Mouse (Mus musculus): Measurements from ENCODE around the gene Speg. TPM values are rescaled to one million over a fixed set of nuclear protein-coding genes. Genes with fewer than 3 reads are reported as not detected.

The Speg gene
- polyA plus RNA-seq, 1 experiment, result 21.2 TPM

- Histone ChIP-seq H3K4me1 (ENCODE audit: control insufficient read depth, insufficient read depth, insufficient read length) (peaks cover 14% of the 10 kb centered on the region), H3K27ac (ENCODE audit: insufficient read depth, low read length) (no peak overlapping the region), H3K27me3 (ENCODE audit: control insufficient read depth, insufficient read depth, low read length) (peaks cover 33% of the 10 kb centered on the region), H3K36me3 (ENCODE audit: control insufficient read depth, insufficient read depth, low read length) (no peaks in the 10 kb centered on the region), H3K4me3 (ENCODE audit: extremely low read depth, insufficient read depth, insufficient read length) (no peak overlapping the region)
- TF ChIP-seq CTCF (IDR thresholded peaks at IDR 0.05; ENCODE audit: extremely low read depth, insufficient read depth, insufficient read length, insufficient replicate concordance), result no peak
- TF ChIP-seq POLR2A (IDR thresholded peaks at IDR 0.05; ENCODE audit: low read depth, low read length), result no peak
- WGBS, result 9% methylated on average over 8 of the region's 8 CpGs
- DNase-seq (ENCODE audit: low read depth in 1 of 2, low spot score in 2 of 2), result no peak
These were observed 74.5 kb downstream of the Speg start for GRCm38 (mm10) chr1:75449377-75450135.

- peaks cover 14% of the 10 kb centered on the region for H3K4me1 ChIP-seq (ENCODE audit: control insufficient read depth, insufficient read depth, insufficient read length)
- H3K27ac ChIP-seq (ENCODE audit: insufficient read depth, low read length), result no peak within 1 kb of the TSS
- no peaks in the 10 kb centered on the region for H3K36me3 ChIP-seq (ENCODE audit: control insufficient read depth, insufficient read depth, low read length)
- TF ChIP-seq CTCF (IDR thresholded peaks at IDR 0.05; ENCODE audit: extremely low read depth, insufficient read depth, insufficient read length, insufficient replicate concordance) (no peak), POLR2A (IDR thresholded peaks at IDR 0.05; ENCODE audit: low read depth, low read length) (no peak)
- H3K4me3 ChIP-seq (ENCODE audit: extremely low read depth, insufficient read depth, insufficient read length), result no peak within 1 kb of the TSS
- WGBS, result 4% methylated on average over 35 of the region's 35 CpGs
- DNase-seq (ENCODE audit: low read depth in 1 of 2, low spot score in 2 of 2), result no peak
- peaks cover 33% of the 10 kb centered on the region for H3K27me3 ChIP-seq (ENCODE audit: control insufficient read depth, insufficient read depth, low read length)
These were observed 75.4 kb downstream of the Speg start, which contains the start of gene Asic4 for GRCm38 (mm10) chr1:75450314-75451005. TSS of gene Asic4 (plus strand) at chr1:75450436.

- 70% methylated on average over 5 of the region's 5 CpGs for WGBS
- Histone ChIP-seq H3K27me3 (ENCODE audit: control insufficient read depth, insufficient read depth, low read length) (peaks cover 31% of the 10 kb centered on the region), H3K4me1 (ENCODE audit: control insufficient read depth, insufficient read depth, insufficient read length) (peaks cover 12% of the 10 kb centered on the region)
These were observed 76.8 kb downstream of the Speg start for GRCm38 (mm10) chr1:75451900-75452299.

GRCm38 (mm10) chr1:75455433-75455832, 80.3 kb downstream of the Speg start:
- no peak for DNase-seq (ENCODE audit: low read depth in 1 of 2, low spot score in 2 of 2)
- no peak for TF ChIP-seq CTCF (IDR thresholded peaks at IDR 0.05; ENCODE audit: extremely low read depth, insufficient read depth, insufficient read length, insufficient replicate concordance)
- TF ChIP-seq POLR2A (IDR thresholded peaks at IDR 0.05; ENCODE audit: low read depth, low read length), result no peak
- WGBS, result 73% methylated on average over 3 of the region's 3 CpGs
- H3K4me1 ChIP-seq (ENCODE audit: control insufficient read depth, insufficient read depth, insufficient read length), result peaks cover 6% of the 10 kb centered on the region; the same call in 1 of the 2 replicates
- H3K27me3 ChIP-seq (ENCODE audit: control insufficient read depth, insufficient read depth, low read length), result peaks cover 26% of the 10 kb centered on the region
- H3K36me3 ChIP-seq (ENCODE audit: control insufficient read depth, insufficient read depth, low read length), result no peaks in the 10 kb centered on the region
- H3K4me3 ChIP-seq (ENCODE audit: extremely low read depth, insufficient read depth, insufficient read length), result no peak overlapping the region
- H3K27ac ChIP-seq (ENCODE audit: insufficient read depth, low read length), result no peak overlapping the region

More at GRCm38 (mm10) chr1:75451900-75452299, 76.8 kb downstream of the Speg start:
- no peak for TF ChIP-seq POLR2A (IDR thresholded peaks at IDR 0.05; ENCODE audit: low read depth, low read length)
- no peak for TF ChIP-seq CTCF (IDR thresholded peaks at IDR 0.05; ENCODE audit: extremely low read depth, insufficient read depth, insufficient read length, insufficient replicate concordance)
- DNase-seq (ENCODE audit: low read depth in 1 of 2, low spot score in 2 of 2), result no peak
- no peaks in the 10 kb centered on the region for H3K36me3 ChIP-seq (ENCODE audit: control insufficient read depth, insufficient read depth, low read length)
- no peak overlapping the region for H3K4me3 ChIP-seq (ENCODE audit: extremely low read depth, insufficient read depth, insufficient read length)
- H3K27ac ChIP-seq (ENCODE audit: insufficient read depth, low read length), result no peak overlapping the region

- H3K27me3 ChIP-seq (ENCODE audit: control insufficient read depth, insufficient read depth, low read length), result peaks cover 23% of the 10 kb centered on the region
- WGBS, result 40% methylated on average over 5 of the region's 5 CpGs
- no peak overlapping the region for H3K27ac ChIP-seq (ENCODE audit: insufficient read depth, low read length)
- TF ChIP-seq CTCF (IDR thresholded peaks at IDR 0.05; ENCODE audit: extremely low read depth, insufficient read depth, insufficient read length, insufficient replicate concordance) (no peak), POLR2A (IDR thresholded peaks at IDR 0.05; ENCODE audit: low read depth, low read length) (no peak)
- no peaks in the 10 kb centered on the region for H3K36me3 ChIP-seq (ENCODE audit: control insufficient read depth, insufficient read depth, low read length)
- no peak overlapping the region for H3K4me3 ChIP-seq (ENCODE audit: extremely low read depth, insufficient read depth, insufficient read length)
- no peak for DNase-seq (ENCODE audit: low read depth in 1 of 2, low spot score in 2 of 2)
- peaks cover 5% of the 10 kb centered on the region; the same call in 1 of the 2 replicates for H3K4me1 ChIP-seq (ENCODE audit: control insufficient read depth, insufficient read depth, insufficient read length)
These were observed 80.9 kb downstream of the Speg start for GRCm38 (mm10) chr1:75455948-75456347.

- WGBS, result 15% methylated on average over 14 of the region's 14 CpGs
- no peak overlapping the region for H3K27ac ChIP-seq (ENCODE audit: insufficient read depth, low read length)
- TF ChIP-seq POLR2A (IDR thresholded peaks at IDR 0.05; ENCODE audit: low read depth, low read length), result no peak
- TF ChIP-seq CTCF (IDR thresholded peaks at IDR 0.05; ENCODE audit: extremely low read depth, insufficient read depth, insufficient read length, insufficient replicate concordance), result no peak
- peaks cover 5% of the 10 kb centered on the region; the same call in 1 of the 2 replicates for H3K4me1 ChIP-seq (ENCODE audit: control insufficient read depth, insufficient read depth, insufficient read length)
- no peak for DNase-seq (ENCODE audit: low read depth in 1 of 2, low spot score in 2 of 2)
- H3K36me3 ChIP-seq (ENCODE audit: control insufficient read depth, insufficient read depth, low read length), result no peaks in the 10 kb centered on the region
- H3K27me3 ChIP-seq (ENCODE audit: control insufficient read depth, insufficient read depth, low read length), result peaks cover 16% of the 10 kb centered on the region
- no peak overlapping the region for H3K4me3 ChIP-seq (ENCODE audit: extremely low read depth, insufficient read depth, insufficient read length)
These were observed 81.9 kb downstream of the Speg start for GRCm38 (mm10) chr1:75456746-75457564.

Data from spleen, adult 2 months (tissue).